Mouse (Mus musculus) intestine, embryonic 15.5 days (tissue): ENCODE data around the gene Tldc1. TPM values are rescaled to one million over a fixed set of nuclear protein-coding genes. Genes with fewer than 3 reads are reported as not detected.
A peak's percentile ranks its signal among the peaks of the same experiment; 100 is the strongest.

ENCODE experiments used
- ATAC-seq: fragments of 200-750 bp; cut with Nextera tagmentation; 2 replicates; pipeline ENCODE4 v1.8.0; 2017; ENCODE audit warnings: moderate TSS enrichment, moderate library complexity
- H3K27ac ChIP-seq: fragments of 300-500 bp; sonication (generic); 2 replicates; pipeline ENCODE4 v1.5.1; 2015; ENCODE audit warnings: mild to moderate bottlenecking, inconsistent platforms
- H3K27me3 ChIP-seq: fragments of 300-500 bp; sonication (generic); replicated peaks from 2 replicates; pipeline ENCODE4 v1.6.1; 2015; ENCODE audit warnings: inconsistent platforms
- H3K36me3 ChIP-seq: fragments of 300-500 bp; sonication (generic); 2 replicates; pipeline ENCODE4 v1.6.1; 2015; ENCODE audit warnings: inconsistent platforms
- H3K4me1 ChIP-seq: fragments of 300-500 bp; sonication (generic); replicated peaks from 2 replicates; pipeline ENCODE4 v1.6.1; 2015; ENCODE audit warnings: inconsistent platforms
- H3K4me2 ChIP-seq: fragments of 300-500 bp; sonication (generic); replicated peaks from 2 replicates; pipeline ENCODE4 v1.6.1; 2015; ENCODE audit warnings: mild to moderate bottlenecking, inconsistent platforms
- H3K4me3 ChIP-seq: fragments of 300-500 bp; sonication (generic); replicated peaks from 2 replicates; pipeline ENCODE4 v1.5.1; 2015; ENCODE audit warnings: inconsistent platforms
- H3K9ac ChIP-seq: fragments of 300-500 bp; sonication (generic); 2 replicates; pipeline ENCODE4 v1.6.1; 2015; ENCODE audit warnings: inconsistent platforms
- H3K9me3 ChIP-seq: fragments of 300-500 bp; sonication (generic); 2 replicates; pipeline ENCODE4 v1.6.1; 2016; ENCODE audit warnings: inconsistent platforms
- WGBS: fragments of 180-500 bp; shearing (Covaris S2); methylation state at CpG from one replicate; pipeline ENCODE4 v1.1.7; 2015; 5-methylcytosine and 5-hydroxymethylcytosine counted together
- polyA plus RNA-seq: library from polyadenylated mRNA; unstranded; fragments of >200 nt; fragmentation: Nextera tagmentation; extraction: Ambion mirVana; gene quantifications from 2 replicates; pipeline ENCODE4 v1.2.1, GENCODE M21; 2015

Gene Tldc1
- polyA plus RNA-seq, 1 experiment from 2014 or later, result 15.3 TPM

GRCm38 (mm10) chr8:119727093-119727492 lies 51.1 kb downstream of the Tldc1 start:
- WGBS, result 85% methylated on average over 8 of the region's 8 CpGs
- H3K4me3 ChIP-seq, result no peak overlapping the region
- no peaks in the 10 kb centered on the region for H3K36me3 ChIP-seq
- no peaks in the 10 kb centered on the region for H3K4me1 ChIP-seq
- H3K27ac ChIP-seq, result no peak overlapping the region
- no peaks in the 10 kb centered on the region for H3K27me3 ChIP-seq
- no peak overlapping the region for H3K4me2 ChIP-seq
- no peak overlapping the region for H3K9ac ChIP-seq
- ATAC-seq, result no peak
- no peaks in the 10 kb centered on the region for H3K9me3 ChIP-seq

- Histone ChIP-seq H3K4me1 (no peaks in the 10 kb centered on the region), H3K9me3 (no peaks in the 10 kb centered on the region), H3K27ac (no peak overlapping the region), H3K4me3 (no peak overlapping the region), H3K4me2 (no peak overlapping the region), H3K9ac (no peak overlapping the region), H3K36me3 (no peaks in the 10 kb centered on the region), H3K27me3 (no peaks in the 10 kb centered on the region)
- no peak for ATAC-seq
- WGBS, result 83% methylated on average over 6 of the region's 6 CpGs
Measured at GRCm38 (mm10) chr8:119724596-119724995, 53.6 kb downstream of the Tldc1 start.

- Histone ChIP-seq H3K27me3 (no peaks in the 10 kb centered on the region), H3K4me1 (no peaks in the 10 kb centered on the region), H3K4me3 (no peak overlapping the region), H3K27ac (no peak overlapping the region), H3K4me2 (no peak overlapping the region), H3K36me3 (no peaks in the 10 kb centered on the region), H3K9ac (no peak overlapping the region), H3K9me3 (no peaks in the 10 kb centered on the region)
- no peak for ATAC-seq
- WGBS, result 71% methylated on average over 4 of the region's 4 CpGs
Measured at GRCm38 (mm10) chr8:119723676-119724075, 54.5 kb downstream of the Tldc1 start.

- H3K4me2 ChIP-seq, result no peak overlapping the region
- no peaks in the 10 kb centered on the region for H3K27me3 ChIP-seq
- no peak overlapping the region for H3K27ac ChIP-seq
- no peak overlapping the region for H3K4me3 ChIP-seq
- ATAC-seq, result no peak
- no peaks in the 10 kb centered on the region for H3K9me3 ChIP-seq
- H3K4me1 ChIP-seq, result no peaks in the 10 kb centered on the region
- no peak overlapping the region for H3K9ac ChIP-seq
- no peaks in the 10 kb centered on the region for H3K36me3 ChIP-seq
- 57% methylated on average over 6 of the region's 6 CpGs for WGBS
Measured at GRCm38 (mm10) chr8:119722348-119722747, 55.9 kb downstream of the Tldc1 start.

GRCm38 (mm10) chr8:119719011-119719501 lies 59.2 kb downstream of the Tldc1 start:
- no peak overlapping the region for H3K27ac ChIP-seq
- WGBS, result 71% methylated on average over 12 of the region's 12 CpGs
- peaks cover 23% of the 10 kb centered on the region for H3K4me1 ChIP-seq
- no peaks in the 10 kb centered on the region for H3K36me3 ChIP-seq
- no peak overlapping the region for H3K4me2 ChIP-seq
- no peak overlapping the region for H3K9ac ChIP-seq
- no peak overlapping the region for H3K4me3 ChIP-seq
- no peak for ATAC-seq
- no peaks in the 10 kb centered on the region for H3K27me3 ChIP-seq
- H3K9me3 ChIP-seq, result no peaks in the 10 kb centered on the region

GRCm38 (mm10) chr8:119717765-119718164 lies 60.5 kb downstream of the Tldc1 start:
- 67% methylated on average over 9 of the region's 9 CpGs for WGBS
- Histone ChIP-seq H3K27ac (no peak overlapping the region), H3K4me3 (no peak overlapping the region), H3K9me3 (no peaks in the 10 kb centered on the region), H3K4me2 (no peak overlapping the region), H3K36me3 (no peaks in the 10 kb centered on the region), H3K27me3 (no peaks in the 10 kb centered on the region), H3K4me1 (peaks cover 23% of the 10 kb centered on the region), H3K9ac (no peak overlapping the region)
- no peak for ATAC-seq

GRCm38 (mm10) chr8:119716730-119717299 lies 61.4 kb downstream of the Tldc1 start:
- Histone ChIP-seq H3K9me3 (no peaks in the 10 kb centered on the region), H3K9ac (no peak overlapping the region), H3K36me3 (no peaks in the 10 kb centered on the region), H3K4me2 (no peak overlapping the region), H3K4me1 (peaks cover 26% of the 10 kb centered on the region), H3K27me3 (no peaks in the 10 kb centered on the region), H3K4me3 (no peak overlapping the region), H3K27ac (0 out of 2 replicates have a peak overlapping the region, but pooled peaks have one; percentile 7)
- ATAC-seq, result peak; percentile 62

GRCm38 (mm10) chr8:119715221-119715620 lies 63.0 kb downstream of the Tldc1 start:
- H3K27ac ChIP-seq, result peak overlapping the region; percentile 64
- H3K9me3 ChIP-seq, result no peaks in the 10 kb centered on the region
- no peak overlapping the region for H3K4me3 ChIP-seq
- no peaks in the 10 kb centered on the region for H3K27me3 ChIP-seq
- no peaks in the 10 kb centered on the region for H3K36me3 ChIP-seq
- 43% methylated on average over 12 of the region's 12 CpGs for WGBS
- no peak overlapping the region; the same call in 1 of the 2 replicates for H3K9ac ChIP-seq
- peaks cover 30% of the 10 kb centered on the region for H3K4me1 ChIP-seq
- H3K4me2 ChIP-seq, result peak overlapping the region; percentile 40
- ATAC-seq, result peak; percentile 85

- no peaks in the 10 kb centered on the region for H3K9me3 ChIP-seq
- no peaks in the 10 kb centered on the region for H3K27me3 ChIP-seq
- 82% methylated on average over 5 of the region's 5 CpGs for WGBS
- H3K4me1 ChIP-seq, result peaks cover 37% of the 10 kb centered on the region
- no peaks in the 10 kb centered on the region for H3K36me3 ChIP-seq
- H3K27ac ChIP-seq, result no peak overlapping the region
- no peak overlapping the region for H3K4me3 ChIP-seq
- no peak for ATAC-seq
- no peak overlapping the region for H3K9ac ChIP-seq
- H3K4me2 ChIP-seq, result no peak overlapping the region
Measured at GRCm38 (mm10) chr8:119713421-119713820, 64.8 kb downstream of the Tldc1 start.

- no peak overlapping the region for H3K9ac ChIP-seq
- H3K9me3 ChIP-seq, result no peaks in the 10 kb centered on the region
- H3K27ac ChIP-seq, result no peak overlapping the region
- no peak for ATAC-seq
- no peak overlapping the region for H3K4me3 ChIP-seq
- H3K36me3 ChIP-seq, result no peaks in the 10 kb centered on the region
- H3K4me2 ChIP-seq, result no peak overlapping the region
- H3K27me3 ChIP-seq, result no peaks in the 10 kb centered on the region
- 56% methylated on average over 6 of the region's 6 CpGs for WGBS
- H3K4me1 ChIP-seq, result peaks cover 37% of the 10 kb centered on the region
Measured at GRCm38 (mm10) chr8:119712226-119712625, 66.0 kb downstream of the Tldc1 start.

Other genes with a start within 250 kb of the Tldc1 start
- gene Mbtps1, start 219.7 kb downstream of the Tldc1 start, polyA plus RNA-seq, result 83.6 and 88.8 TPM in 2 replicates
- 28.8 and 32.6 TPM in 2 replicates for gene Hsdl1, start 203.2 kb downstream of the Tldc1 start, polyA plus RNA-seq
- 1.4 and 2.1 TPM in 2 replicates for gene Dnaaf1, start 203.2 kb downstream of the Tldc1 start, polyA plus RNA-seq
- gene Taf1c, start 173.2 kb downstream of the Tldc1 start, polyA plus RNA-seq, result 10.0 and 11.7 TPM in 2 replicates
- gene Adad2, start 165.7 kb downstream of the Tldc1 start, polyA plus RNA-seq, result not detected in 2 replicates
- gene Kcng4, start 142.7 kb downstream of the Tldc1 start, polyA plus RNA-seq, result 0.04 and 0.13 TPM in 2 replicates
- 4.5 and 4.6 TPM in 2 replicates for gene Wfdc1, start 112.1 kb downstream of the Tldc1 start, polyA plus RNA-seq
- 4.4 and 5.8 TPM in 2 replicates for gene Atp2c2, start 78.4 kb downstream of the Tldc1 start, polyA plus RNA-seq
- gene Cotl1, start 62.1 kb upstream of the Tldc1 start, polyA plus RNA-seq, result 152 and 167 TPM in 2 replicates
- 12.4 and 13.8 TPM in 2 replicates for gene Klhl36, start 83.8 kb upstream of the Tldc1 start, polyA plus RNA-seq
- gene Usp10, start 131.9 kb upstream of the Tldc1 start, polyA plus RNA-seq, result 123 and 136 TPM in 2 replicates
- gene Gm20388, start 132.4 kb upstream of the Tldc1 start, polyA plus RNA-seq, result 3.0 TPM in 1 of 2 replicates, not detected in the other
- gene Crispld2, start 214.0 kb upstream of the Tldc1 start, polyA plus RNA-seq, result 23.9 and 24.9 TPM in 2 replicates